Mouse (Mus musculus) liver, postnatal 0 days (tissue): ENCODE measurements around the gene Entpd7. TPM values are rescaled to one million over a fixed set of nuclear protein-coding genes. Genes with fewer than 3 reads are reported as not detected.
A peak's percentile ranks its signal among the peaks of the same experiment; 100 is the strongest.

Experiments used
- ATAC-seq: fragments of 200-750 bp; cut with Nextera tagmentation; 2 replicates; pipeline ENCODE4 v1.8.0; 2017; ENCODE audit warnings: mild to moderate bottlenecking, moderate library complexity
- DNase-seq: peaks from one replicate; pipeline ENCODE4 v3.0.0-alpha.2; 2016
- H3K27ac ChIP-seq: fragments of 300-500 bp; sonication (generic); 2 replicates; pipeline ENCODE4 v1.5.1; 2014; ENCODE audit warnings: antibody characterized with exemption, moderate library complexity, mild to moderate bottlenecking, low read depth
- H3K27me3 ChIP-seq: fragments of 300-500 bp; sonication (generic); 2 replicates; pipeline ENCODE4 v1.6.1; 2014; ENCODE audit warnings: low read length, control low read depth, mixed read lengths; ENCODE audit not compliant: insufficient read depth
- H3K36me3 ChIP-seq: fragments of 300-500 bp; sonication (generic); replicated peaks from 2 replicates; pipeline ENCODE4 v1.6.1; 2014; ENCODE audit warnings: mild to moderate bottlenecking, control low read depth, low read length, moderate library complexity, mixed read lengths; ENCODE audit not compliant: insufficient read depth
- H3K4me1 ChIP-seq: fragments of 300-500 bp; sonication (generic); 2 replicates; pipeline ENCODE4 v1.6.1; 2014; ENCODE audit warnings: antibody characterized with exemption, mild to moderate bottlenecking, control low read depth; ENCODE audit not compliant: insufficient read depth
- H3K4me2 ChIP-seq: fragments of 300-500 bp; sonication (generic); 2 replicates; pipeline ENCODE4 v1.6.1; 2014; ENCODE audit warnings: low read depth, mild to moderate bottlenecking, low read length, moderate library complexity, mixed read lengths
- H3K4me3 ChIP-seq: fragments of 300-500 bp; sonication (generic); 2 replicates; pipeline ENCODE4 v1.5.1; 2014; ENCODE audit warnings: low read depth, low read length
- H3K9ac ChIP-seq: fragments of 300-500 bp; sonication (generic); replicated peaks from 2 replicates; pipeline ENCODE4 v1.6.1; 2014; ENCODE audit warnings: mild to moderate bottlenecking, moderate library complexity
- H3K9me3 ChIP-seq: fragments of 300-500 bp; sonication (generic); 2 replicates; pipeline ENCODE4 v1.6.1; 2016; ENCODE audit warnings: mild to moderate bottlenecking, control low read depth, low read length, mixed read lengths
- CTCF ChIP-seq: sonication (generic); IDR thresholded peaks from 2 replicates; pipeline ENCODE4 v1.5.1; 2016; ENCODE audit warnings: antibody characterized with exemption, low read depth
- EP300 ChIP-seq: IDR thresholded peaks from 2 replicates; pipeline ENCODE4 v1.6.1; 2016; ENCODE audit warnings: antibody characterized with exemption, low read depth, mild to moderate bottlenecking
- WGBS: fragments of 180-500 bp; shearing (Covaris S2); extraction: QIAGEN DNeasy Blood & Tissue Kit; methylation state at CpG from one replicate; pipeline ENCODE4 v1.1.7; 2014; ENCODE audit not compliant: insufficient replicate concordance; 5-methylcytosine and 5-hydroxymethylcytosine counted together
- polyA plus RNA-seq: library from polyadenylated mRNA; unstranded; fragments of >200 nt; fragmentation: Nextera tagmentation; extraction: Ambion mirVana; gene quantifications from 2 replicates; pipeline ENCODE4 v1.2.1, GENCODE M21; 2015

The Entpd7 gene
- polyA plus RNA-seq, 1 experiment from 2014 or later: 1.9 TPM

GRCm38 (mm10) chr19:43747877-43748276 lies 58.4 kb downstream of the Entpd7 start:
- no peak for ATAC-seq
- 75% methylated on average over 4 of the region's 4 CpGs for WGBS
- TF ChIP-seq EP300 (no peak), CTCF (no peak)

GRCm38 (mm10) chr19:43750008-43750407 lies 60.5 kb downstream of the Entpd7 start:
- Histone ChIP-seq H3K27me3 (no peaks in the 10 kb centered on the region), H3K4me3 (no peak overlapping the region), H3K4me2 (no peak overlapping the region), H3K4me1 (peaks cover 4% of the 10 kb centered on the region), H3K9ac (no peak overlapping the region), H3K9me3 (no peaks in the 10 kb centered on the region), H3K36me3 (peaks cover 38% of the 10 kb centered on the region), H3K27ac (no peak overlapping the region)
- TF ChIP-seq CTCF: no peak
- TF ChIP-seq EP300: no peak
- 79% methylated on average over 2 of the region's 2 CpGs for WGBS
- DNase-seq (no peak), ATAC-seq (no peak)

More at GRCm38 (mm10) chr19:43747877-43748276, 58.4 kb downstream of the Entpd7 start:
- Histone ChIP-seq H3K9ac (no peak overlapping the region), H3K27me3 (no peaks in the 10 kb centered on the region), H3K27ac (no peak overlapping the region), H3K4me1 (no peaks in the 10 kb centered on the region), H3K4me2 (no peak overlapping the region), H3K4me3 (no peak overlapping the region), H3K9me3 (no peaks in the 10 kb centered on the region), H3K36me3 (peaks cover 51% of the 10 kb centered on the region)
- DNase-seq: no peak

GRCm38 (mm10) chr19:43752489-43753225 lies 63.2 kb downstream of the Entpd7 start, which contains the start of the genes Cutc and Cox15:
Gene Cutc (plus strand): TSS chr19:43752996.
Gene Cox15 (minus strand): TSS chr19:43753000.
- TF ChIP-seq CTCF: peak; percentile 56
- TF ChIP-seq EP300: peak; percentile 29; the same call in 1 of the 2 replicates
- under 1% methylated on average over 51 of the region's 62 CpGs for WGBS
- Histone ChIP-seq H3K27me3 (no peaks in the 10 kb centered on the region), H3K4me1 (peaks cover 4% of the 10 kb centered on the region), H3K9ac (peak within 1 kb of the TSS; percentile 85), H3K27ac (peak within 1 kb of the TSS; percentile 97), H3K4me2 (peak within 1 kb of the TSS; percentile 76), H3K36me3 (peaks cover 17% of the 10 kb centered on the region), H3K4me3 (peak within 1 kb of the TSS; percentile 65), H3K9me3 (no peaks in the 10 kb centered on the region)
- DNase-seq (peak; percentile 98), ATAC-seq (peak; percentile 96)

- peak overlapping the region; percentile 65 for H3K4me3 ChIP-seq
- ATAC-seq (peak; percentile 89), DNase-seq (peak; percentile 93)
- peaks cover 4% of the 10 kb centered on the region for H3K4me1 ChIP-seq
- H3K9me3 ChIP-seq: no peaks in the 10 kb centered on the region
- H3K9ac ChIP-seq: peak overlapping the region; percentile 85
- peak overlapping the region; percentile 76 for H3K4me2 ChIP-seq
- H3K27me3 ChIP-seq: no peaks in the 10 kb centered on the region
- H3K27ac ChIP-seq: peak overlapping the region; percentile 97
- 1% methylated on average over 24 of the region's 24 CpGs for WGBS
- H3K36me3 ChIP-seq: peaks cover 11% of the 10 kb centered on the region
- peak; percentile 96 for TF ChIP-seq CTCF
- TF ChIP-seq EP300: peak; percentile 54; the same call in 1 of the 2 replicates
These were observed 63.9 kb downstream of the Entpd7 start for GRCm38 (mm10) chr19:43753226-43753835.

GRCm38 (mm10) chr19:43754237-43754636 lies 64.8 kb downstream of the Entpd7 start:
- Histone ChIP-seq H3K27ac (no peak overlapping the region), H3K4me2 (no peak overlapping the region), H3K9ac (no peak overlapping the region), H3K9me3 (no peaks in the 10 kb centered on the region), H3K4me3 (no peak overlapping the region), H3K4me1 (peaks cover 4% of the 10 kb centered on the region), H3K27me3 (no peaks in the 10 kb centered on the region), H3K36me3 (peaks cover 2% of the 10 kb centered on the region)
- DNase-seq: no peak
- no peak for TF ChIP-seq EP300
- TF ChIP-seq CTCF: no peak
- 64% methylated on average over 2 of the region's 2 CpGs for WGBS
- ATAC-seq: no peak

GRCm38 (mm10) chr19:43754872-43755271 lies 65.4 kb downstream of the Entpd7 start:
- TF ChIP-seq CTCF (no peak), EP300 (no peak)
- no peak overlapping the region for H3K4me3 ChIP-seq
- H3K36me3 ChIP-seq: peaks cover under 1% of the 10 kb centered on the region; the same call in 1 of the 2 replicates
- ATAC-seq (no peak), DNase-seq (no peak)
- H3K4me1 ChIP-seq: peaks cover 4% of the 10 kb centered on the region
- H3K9me3 ChIP-seq: no peaks in the 10 kb centered on the region
- no peaks in the 10 kb centered on the region for H3K27me3 ChIP-seq
- H3K9ac ChIP-seq: no peak overlapping the region
- no peak overlapping the region for H3K27ac ChIP-seq
- no peak overlapping the region for H3K4me2 ChIP-seq
- 72% methylated on average over 2 of the region's 2 CpGs for WGBS
